Mouse (Mus musculus) embryonic facial prominence, embryonic 13.5 days (tissue): ENCODE measurements around the gene Zc3h18. TPM values are rescaled to one million over a fixed set of nuclear protein-coding genes. Genes with fewer than 3 reads are reported as not detected.

ENCODE experiments used
- ATAC-seq: fragments of 200-750 bp; cut with Nextera tagmentation; 2 replicates; pipeline ENCODE4 v1.8.0; 2017; ENCODE audit warnings: low read depth; ENCODE audit not compliant: insufficient number of reproducible peaks, insufficient read depth, low FRiP score, low TSS enrichment
- H3K27ac ChIP-seq: fragments of 300-500 bp; sonication (generic); 2 replicates; pipeline ENCODE4 v1.5.1; 2015; ENCODE audit warnings: moderate library complexity, mild to moderate bottlenecking, inconsistent platforms
- H3K27me3 ChIP-seq: fragments of 300-500 bp; sonication (generic); 2 replicates; pipeline ENCODE4 v1.6.1; 2015; ENCODE audit warnings: mild to moderate bottlenecking, inconsistent platforms
- H3K36me3 ChIP-seq: fragments of 300-500 bp; sonication (generic); 2 replicates; pipeline ENCODE4 v1.6.1; 2015; ENCODE audit warnings: mild to moderate bottlenecking, inconsistent platforms
- H3K4me1 ChIP-seq: fragments of 300-500 bp; sonication (generic); 2 replicates; pipeline ENCODE4 v1.6.1; 2015; ENCODE audit warnings: inconsistent platforms
- H3K4me2 ChIP-seq: fragments of 300-500 bp; sonication (generic); 2 replicates; pipeline ENCODE4 v1.6.1; 2015; ENCODE audit warnings: moderate library complexity, mild to moderate bottlenecking, inconsistent platforms
- H3K4me3 ChIP-seq: fragments of 300-500 bp; sonication (generic); 2 replicates; pipeline ENCODE4 v1.5.1; 2015; ENCODE audit warnings: mild to moderate bottlenecking, inconsistent platforms
- H3K9ac ChIP-seq: fragments of 300-500 bp; sonication (generic); 2 replicates; pipeline ENCODE4 v1.6.1; 2015; ENCODE audit warnings: mild to moderate bottlenecking, inconsistent platforms
- H3K9me3 ChIP-seq: fragments of 300-500 bp; sonication (generic); 2 replicates; pipeline ENCODE4 v1.6.1; 2016; ENCODE audit warnings: inconsistent platforms
- WGBS: fragments of 180-500 bp; shearing (Covaris S2); methylation state at CpG from one replicate; pipeline ENCODE4 v1.1.7; 2015; ENCODE audit warnings: mixed read lengths; 5-methylcytosine and 5-hydroxymethylcytosine counted together
- polyA plus RNA-seq: library from polyadenylated mRNA; unstranded; fragments of >200 nt; fragmentation: Nextera tagmentation; extraction: Ambion mirVana; gene quantifications from 2 replicates; pipeline ENCODE4 v1.2.1, GENCODE M21; 2015

Gene Zc3h18
- polyA plus RNA-seq, 1 experiment from 2014 or later = 54.8 TPM

DNA sequence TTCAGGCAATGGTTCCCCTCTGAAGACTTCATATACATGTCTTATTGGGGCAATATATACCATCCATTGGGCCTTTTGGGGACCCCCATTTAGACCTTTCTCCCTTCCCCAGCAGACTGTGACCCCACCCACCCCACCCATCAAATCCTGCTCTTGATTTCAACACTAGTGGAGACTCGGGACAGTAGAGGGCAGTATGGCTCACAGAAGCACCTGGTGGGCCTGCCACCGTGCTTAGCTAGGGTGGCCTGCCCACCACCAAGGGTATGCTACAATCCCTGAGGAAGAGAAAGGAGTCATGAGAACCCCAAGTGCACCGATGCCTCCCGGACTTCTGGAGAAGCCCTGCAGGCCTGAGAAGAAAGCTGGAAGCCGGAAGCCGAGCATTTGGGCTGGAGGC lies 37.6 kb upstream of the Zc3h18 start:
- H3K4me1 ChIP-seq = peaks cover 41% of the 10 kb centered on the region
- peaks cover 85% of the 10 kb centered on the region for H3K27me3 ChIP-seq
- no peak overlapping the region for H3K9ac ChIP-seq
- no peak overlapping the region for H3K4me3 ChIP-seq
- no peaks in the 10 kb centered on the region for H3K9me3 ChIP-seq
- ATAC-seq = no peak
- H3K36me3 ChIP-seq = peaks cover 18% of the 10 kb centered on the region
- 53% methylated on average over 6 of the region's 6 CpGs for WGBS
- no peak overlapping the region for H3K4me2 ChIP-seq
- H3K27ac ChIP-seq = no peak overlapping the region

DNA sequence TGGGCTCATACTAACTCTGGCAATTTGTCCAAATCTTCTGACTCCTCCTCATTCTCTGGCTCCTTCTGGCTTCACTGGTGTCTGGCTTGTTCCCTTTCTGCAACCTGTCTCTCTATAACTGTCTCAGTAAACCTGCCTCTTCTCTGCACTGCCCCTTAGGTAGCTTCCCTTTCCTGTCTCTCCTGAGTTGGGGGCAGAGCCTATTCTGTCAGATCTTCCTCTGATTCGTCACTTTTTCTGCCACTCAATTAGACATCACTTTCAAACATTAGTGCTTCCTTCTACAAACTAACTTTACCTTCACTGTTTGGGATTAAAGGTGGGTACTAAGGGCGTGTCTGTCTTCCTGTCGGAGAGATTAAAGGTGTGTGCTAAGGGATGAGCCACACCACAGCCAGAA lies 35.6 kb upstream of the Zc3h18 start:
- Histone ChIP-seq H3K36me3 (no peaks in the 10 kb centered on the region; the same call in 1 of the 2 replicates), H3K4me1 (peaks cover 42% of the 10 kb centered on the region), H3K27me3 (peaks cover 82% of the 10 kb centered on the region), H3K9me3 (no peaks in the 10 kb centered on the region), H3K4me2 (no peak overlapping the region), H3K9ac (no peak overlapping the region), H3K4me3 (no peak overlapping the region), H3K27ac (no peak overlapping the region)
- ATAC-seq = no peak
- WGBS = 82% methylated on average over 3 of the region's 3 CpGs

DNA sequence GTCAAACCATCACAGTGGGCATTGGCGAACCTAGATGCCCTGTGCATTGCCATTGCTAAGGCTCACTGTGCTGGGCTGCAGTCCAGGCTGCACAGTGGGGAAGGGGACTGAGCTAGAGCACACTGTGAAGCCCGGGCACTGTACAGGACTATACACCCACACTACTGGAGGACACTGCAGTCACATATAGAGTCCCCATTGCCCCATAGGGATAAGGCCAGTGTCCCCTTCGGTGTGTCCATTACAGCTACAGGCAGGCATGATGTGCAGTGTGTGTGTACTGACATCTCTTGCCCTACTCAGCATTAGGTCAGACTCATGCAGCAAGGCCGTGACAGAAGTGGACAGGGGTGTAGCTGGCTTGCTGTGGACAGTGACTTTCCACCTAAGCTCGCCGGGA lies 34.6 kb upstream of the Zc3h18 start:
- Histone ChIP-seq H3K27me3 (peaks cover 73% of the 10 kb centered on the region), H3K9ac (peak overlapping the region; percentile 17; the same call in 1 of the 2 replicates), H3K36me3 (no peaks in the 10 kb centered on the region; the same call in 1 of the 2 replicates), H3K4me1 (peaks cover 32% of the 10 kb centered on the region), H3K27ac (no peak overlapping the region), H3K9me3 (no peaks in the 10 kb centered on the region), H3K4me2 (no peak overlapping the region), H3K4me3 (no peak overlapping the region)
- ATAC-seq = no peak
- 78% methylated on average over 6 of the region's 6 CpGs for WGBS

DNA sequence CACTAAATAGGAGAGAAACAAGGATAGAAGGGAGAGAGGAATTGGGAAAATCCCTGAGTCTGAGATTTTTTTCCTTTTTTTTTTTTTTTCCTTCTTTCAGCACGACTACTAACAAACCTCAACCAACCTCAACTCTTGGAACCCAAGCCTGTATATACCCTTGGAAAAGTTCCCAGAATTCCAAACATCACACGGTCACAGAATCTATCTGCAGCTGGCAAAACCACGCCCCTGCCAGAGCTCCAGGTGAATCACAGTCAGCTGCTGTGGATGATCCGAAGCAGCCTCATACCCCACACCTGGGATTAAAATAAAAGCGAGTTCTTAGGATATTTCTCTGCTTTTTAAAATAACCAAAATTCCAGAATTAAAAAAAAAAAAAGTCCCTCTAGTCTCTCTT lies 34.0 kb upstream of the Zc3h18 start:
- Histone ChIP-seq H3K36me3 (no peaks in the 10 kb centered on the region; the same call in 1 of the 2 replicates), H3K9ac (no peak overlapping the region), H3K27ac (no peak overlapping the region), H3K4me3 (no peak overlapping the region), H3K9me3 (no peaks in the 10 kb centered on the region), H3K27me3 (peaks cover 67% of the 10 kb centered on the region), H3K4me2 (no peak overlapping the region; the same call in 1 of the 2 replicates), H3K4me1 (peaks cover 31% of the 10 kb centered on the region)
- WGBS = 26% methylated on average over 5 of the region's 5 CpGs
- no peak for ATAC-seq

DNA sequence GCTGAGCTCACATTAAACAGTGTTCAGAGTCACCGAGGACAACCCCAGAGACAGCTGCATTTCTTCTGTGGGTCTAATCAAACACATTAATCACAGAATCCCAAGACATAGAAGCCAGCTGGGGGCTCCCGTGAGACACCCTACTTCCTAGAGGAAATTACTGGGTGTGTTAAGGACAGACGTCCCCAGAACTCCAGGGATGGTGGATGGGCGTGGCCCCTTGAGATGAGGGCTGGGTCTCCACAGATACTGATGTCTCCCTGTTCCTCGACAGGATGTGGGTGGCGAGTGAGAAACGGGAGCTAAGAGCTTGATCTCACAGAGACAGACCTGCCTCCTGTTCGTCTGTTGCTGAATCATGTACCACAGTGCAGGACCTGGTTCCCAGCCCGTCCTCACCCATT lies 33.6 kb upstream of the Zc3h18 start:
- H3K4me3 ChIP-seq = peak overlapping the region; percentile 30; the same call in 1 of the 2 replicates
- H3K4me2 ChIP-seq = peak overlapping the region; percentile 59
- H3K36me3 ChIP-seq = no peaks in the 10 kb centered on the region; the same call in 1 of the 2 replicates
- H3K27me3 ChIP-seq = peaks cover 62% of the 10 kb centered on the region
- peaks cover 36% of the 10 kb centered on the region for H3K4me1 ChIP-seq
- 3% methylated on average over 9 of the region's 9 CpGs for WGBS
- peak overlapping the region; percentile 47 for H3K9ac ChIP-seq
- 0 out of 2 replicates have a peak overlapping the region, but pooled peaks have one; percentile 3 for H3K27ac ChIP-seq
- no peaks in the 10 kb centered on the region for H3K9me3 ChIP-seq
- ATAC-seq = no peak

DNA sequence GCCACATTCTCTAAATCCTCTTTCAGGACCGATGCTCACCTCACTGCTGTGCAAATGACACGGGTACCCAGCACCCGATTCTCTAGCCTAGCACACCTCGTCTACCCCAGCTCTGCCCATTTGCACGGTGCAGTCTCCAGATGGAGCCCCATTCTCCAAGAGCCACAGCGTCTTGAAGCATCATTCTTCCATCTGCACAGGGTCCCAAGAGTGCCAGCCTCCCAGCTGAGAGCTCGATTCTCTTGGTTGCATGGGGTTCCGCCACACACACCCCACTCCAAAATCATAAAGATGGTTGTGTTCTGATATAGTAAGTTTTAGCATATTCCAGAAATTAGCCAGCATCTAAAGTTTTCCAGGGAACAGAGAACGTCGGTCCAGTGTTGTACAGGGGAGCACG lies 33.1 kb upstream of the Zc3h18 start:
- Histone ChIP-seq H3K27ac (peak overlapping the region; percentile 3; the same call in 1 of the 2 replicates), H3K4me2 (peak overlapping the region; percentile 59), H3K36me3 (no peaks in the 10 kb centered on the region; the same call in 1 of the 2 replicates), H3K27me3 (peaks cover 57% of the 10 kb centered on the region), H3K9me3 (no peaks in the 10 kb centered on the region), H3K4me3 (peak overlapping the region; percentile 30), H3K4me1 (peaks cover 40% of the 10 kb centered on the region), H3K9ac (peak overlapping the region; percentile 47)
- 3% methylated on average over 11 of the region's 11 CpGs for WGBS
- no peak for ATAC-seq

DNA sequence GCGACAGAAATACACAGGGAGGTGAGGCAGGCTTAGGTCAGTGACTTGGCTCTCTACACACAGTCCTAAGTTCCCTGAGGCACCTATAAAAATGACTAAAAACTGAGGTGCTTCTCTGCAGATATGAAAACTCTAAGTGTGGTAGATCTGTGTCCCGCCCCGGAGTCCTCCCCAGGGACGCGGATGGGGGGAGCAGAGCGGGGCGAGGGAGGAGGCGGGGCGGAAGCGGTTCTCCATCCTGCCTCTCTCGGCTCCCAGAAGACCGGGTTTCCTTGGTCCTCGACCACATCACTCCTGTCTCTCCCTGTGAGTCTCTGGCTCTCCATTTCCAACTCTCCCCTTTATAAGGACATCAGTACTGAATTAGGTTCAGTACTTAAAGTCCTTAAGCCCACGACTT lies 32.7 kb upstream of the Zc3h18 start:
- H3K4me3 ChIP-seq = peak overlapping the region; percentile 30
- H3K9ac ChIP-seq = peak overlapping the region; percentile 47
- peaks cover 40% of the 10 kb centered on the region for H3K4me1 ChIP-seq
- peak overlapping the region; percentile 59 for H3K4me2 ChIP-seq
- H3K9me3 ChIP-seq = no peaks in the 10 kb centered on the region
- H3K27me3 ChIP-seq = peaks cover 53% of the 10 kb centered on the region
- H3K27ac ChIP-seq = peak overlapping the region; percentile 3; the same call in 1 of the 2 replicates
- H3K36me3 ChIP-seq = no peaks in the 10 kb centered on the region
- under 1% methylated on average over 14 of the region's 14 CpGs for WGBS
- no peak for ATAC-seq

DNA sequence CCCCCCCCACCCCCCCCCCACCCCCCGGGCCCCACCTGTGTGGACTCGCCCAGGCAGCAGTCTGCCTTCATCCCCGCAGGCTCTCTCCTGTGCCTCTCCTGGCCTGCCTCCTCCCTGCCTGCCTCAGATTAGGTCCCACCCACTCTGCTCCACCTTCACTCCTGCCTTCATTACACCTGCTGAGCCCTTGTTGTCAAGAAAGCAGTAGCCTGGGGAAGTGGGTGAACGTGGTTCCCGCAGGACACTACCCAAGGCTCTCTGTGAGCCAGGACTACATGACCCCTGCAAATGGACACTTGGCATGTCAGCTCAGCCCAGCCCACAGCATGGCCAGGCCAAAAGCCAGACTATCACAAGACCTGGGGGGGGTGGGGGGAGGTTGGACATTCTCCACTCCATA lies 32.2 kb upstream of the Zc3h18 start:
- H3K4me1 ChIP-seq = peaks cover 40% of the 10 kb centered on the region
- 3% methylated on average over 2 of the region's 5 CpGs for WGBS

DNA sequence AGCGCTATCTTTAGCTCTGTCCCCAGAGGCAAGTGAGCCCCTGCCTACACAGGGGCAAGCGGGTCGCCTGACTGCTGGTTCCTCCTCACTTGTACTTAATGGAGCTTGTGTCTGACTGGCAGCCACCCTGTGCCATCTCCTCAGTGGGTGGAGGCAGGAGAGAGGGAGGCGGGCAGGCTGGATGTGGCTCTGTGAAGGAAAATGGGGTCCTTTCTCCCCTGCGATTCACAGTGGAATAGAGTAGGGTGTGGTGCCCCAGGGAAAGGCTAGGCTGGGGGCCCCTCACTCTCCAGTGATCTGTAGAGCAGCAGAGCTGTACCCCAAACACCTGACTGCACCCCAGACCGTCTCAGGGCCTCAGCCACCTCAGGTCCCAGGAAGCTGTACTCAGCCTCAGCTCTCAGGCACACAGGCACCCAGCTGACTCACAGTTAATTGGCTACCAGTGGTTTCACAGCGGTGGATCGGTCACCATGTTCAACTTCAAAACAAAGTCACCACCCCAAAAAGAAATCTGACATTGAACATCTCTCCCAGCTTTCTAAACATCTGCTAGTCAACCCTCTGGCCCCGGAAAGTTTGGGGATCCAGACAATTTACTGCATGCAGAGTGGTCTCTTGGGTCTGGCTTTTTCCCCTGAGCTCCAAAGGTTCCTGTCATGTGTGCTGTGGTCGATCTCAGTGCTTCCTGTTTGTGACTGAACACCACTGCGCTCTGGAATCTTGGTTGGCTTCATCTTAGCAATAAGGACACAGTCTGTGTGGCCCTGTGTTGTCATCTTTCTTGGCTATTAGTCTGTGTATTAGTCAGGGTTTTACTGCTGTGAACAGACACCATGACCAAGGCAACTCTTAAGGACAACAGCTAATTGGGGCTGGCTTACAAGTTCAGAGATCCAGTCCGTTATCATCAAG lies 31.0 kb upstream of the Zc3h18 start:
- no peak overlapping the region for H3K4me2 ChIP-seq
- ATAC-seq = no peak
- peaks cover 53% of the 10 kb centered on the region for H3K27me3 ChIP-seq
- no peaks in the 10 kb centered on the region for H3K9me3 ChIP-seq
- H3K36me3 ChIP-seq = no peaks in the 10 kb centered on the region
- WGBS = 43% methylated on average over 12 of the region's 12 CpGs
- H3K27ac ChIP-seq = no peak overlapping the region
- H3K4me1 ChIP-seq = peaks cover 43% of the 10 kb centered on the region
- no peak overlapping the region for H3K4me3 ChIP-seq
- no peak overlapping the region for H3K9ac ChIP-seq

More for the DNA sequence above, 32.2 kb upstream of the Zc3h18 start:
- Histone ChIP-seq H3K9ac (no peak overlapping the region), H3K27ac (no peak overlapping the region), H3K4me2 (peak overlapping the region; percentile 59), H3K4me3 (no peak overlapping the region), H3K9me3 (no peaks in the 10 kb centered on the region), H3K36me3 (no peaks in the 10 kb centered on the region), H3K27me3 (peaks cover 54% of the 10 kb centered on the region)
- ATAC-seq = no peak

DNA sequence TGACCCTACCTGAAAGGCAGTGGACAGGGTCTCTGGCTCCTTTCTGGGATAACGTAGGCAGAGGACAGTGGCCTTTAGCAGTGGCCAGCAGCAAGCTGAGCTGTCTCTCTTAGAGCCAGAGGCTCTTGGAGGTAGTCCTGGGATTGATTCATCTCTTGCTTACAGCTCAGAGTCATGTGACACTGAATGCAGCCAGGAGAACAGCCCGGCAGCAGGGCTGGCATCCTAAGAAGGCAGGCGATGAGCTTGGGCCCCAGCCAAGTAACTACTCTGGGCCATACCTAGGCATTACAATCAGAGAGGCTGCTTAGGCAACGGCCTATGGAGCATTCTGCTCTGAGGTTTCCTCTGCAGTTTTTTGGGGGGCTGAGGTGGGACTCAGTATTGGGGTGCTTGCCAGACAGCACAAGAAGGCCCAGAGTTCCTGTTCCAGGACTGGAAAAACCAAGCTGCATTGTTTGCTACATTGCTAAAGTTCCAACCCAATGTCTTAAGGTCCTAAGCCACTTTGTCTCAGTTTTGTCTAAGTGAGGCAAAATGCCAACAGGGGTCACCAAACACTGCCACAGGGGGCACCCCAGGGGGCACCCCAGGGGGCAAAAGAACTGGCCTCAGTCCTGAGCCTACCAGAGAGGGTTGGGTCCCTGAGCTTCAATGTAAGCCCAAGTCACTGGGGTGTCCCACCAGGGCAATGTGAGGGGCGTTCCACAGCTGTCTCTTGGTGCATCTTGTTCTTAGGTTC lies 28.4 kb upstream of the Zc3h18 start:
- H3K36me3 ChIP-seq = no peaks in the 10 kb centered on the region
- WGBS = 66% methylated on average over 5 of the region's 5 CpGs
- H3K4me3 ChIP-seq = no peak overlapping the region
- H3K4me2 ChIP-seq = no peak overlapping the region
- H3K27me3 ChIP-seq = peaks cover 46% of the 10 kb centered on the region
- no peak overlapping the region for H3K9ac ChIP-seq
- no peak overlapping the region for H3K27ac ChIP-seq
- no peak for ATAC-seq
- no peaks in the 10 kb centered on the region for H3K9me3 ChIP-seq
- H3K4me1 ChIP-seq = peaks cover 31% of the 10 kb centered on the region

DNA sequence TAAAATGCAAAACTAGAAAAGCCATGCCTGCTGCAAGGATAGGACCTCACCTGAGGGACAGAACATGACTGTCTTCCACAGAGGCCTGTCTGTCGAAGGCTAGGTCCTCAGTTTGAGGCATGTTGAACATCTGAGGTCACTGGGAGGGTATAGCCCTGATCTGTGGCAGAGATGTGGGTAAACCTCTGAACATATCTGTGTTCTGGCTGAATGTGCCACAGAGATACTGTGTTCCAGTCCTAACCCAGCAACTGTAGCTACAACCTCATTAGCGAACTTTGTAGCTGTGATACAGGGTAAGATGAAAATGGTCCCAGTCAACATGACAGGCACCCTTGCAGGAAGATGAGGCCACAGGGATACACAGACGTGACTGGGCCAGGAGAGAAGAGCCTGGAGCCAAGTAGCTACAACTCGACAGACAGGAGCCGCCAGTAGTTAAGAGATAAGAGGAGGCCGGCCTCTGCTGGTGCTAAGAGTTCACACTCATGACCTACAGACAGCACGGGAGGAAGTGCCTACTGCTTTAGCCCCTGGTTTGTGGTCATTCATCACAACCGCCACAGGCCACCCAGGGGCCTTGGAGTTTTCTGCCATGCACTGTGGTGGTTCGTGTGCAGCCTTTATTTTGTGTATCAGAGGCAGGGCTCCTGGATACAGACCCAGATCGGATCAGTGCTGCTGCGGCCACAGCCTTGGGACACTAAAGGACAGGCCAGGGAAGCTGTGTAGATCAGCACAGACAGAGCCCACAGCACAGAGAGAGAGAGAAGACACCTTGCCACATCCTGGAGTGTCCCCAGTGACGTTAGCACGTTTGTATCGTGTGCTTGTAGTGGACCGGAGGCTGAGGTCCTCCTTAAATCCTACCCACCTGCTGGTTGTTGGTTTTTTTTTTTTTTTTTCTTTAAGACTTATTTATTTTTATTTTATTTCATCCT lies 26.8 kb upstream of the Zc3h18 start:
- H3K9me3 ChIP-seq = no peaks in the 10 kb centered on the region
- H3K27me3 ChIP-seq = peaks cover 32% of the 10 kb centered on the region
- H3K36me3 ChIP-seq = no peaks in the 10 kb centered on the region
- no peak overlapping the region for H3K4me2 ChIP-seq
- no peak overlapping the region for H3K4me3 ChIP-seq
- H3K4me1 ChIP-seq = peaks cover 17% of the 10 kb centered on the region
- 43% methylated on average over 15 of the region's 15 CpGs for WGBS
- ATAC-seq = no peak
- no peak overlapping the region for H3K9ac ChIP-seq
- H3K27ac ChIP-seq = no peak overlapping the region
